Mouse (Mus musculus) lung, postnatal 4 days (tissue): ENCODE data around the gene Nkx2-2.
"Not testable (repeated sequence)": the region's sequence is repeated elsewhere in the genome, so short reads cannot be mapped to it uniquely, and the experiment has no call there.

ENCODE experiments used
- DNase-seq, 2 experiments: peaks; one replicate each; pipeline ENCODE4 v3.0.0; 2021

Gene Nkx2-2

DNA sequence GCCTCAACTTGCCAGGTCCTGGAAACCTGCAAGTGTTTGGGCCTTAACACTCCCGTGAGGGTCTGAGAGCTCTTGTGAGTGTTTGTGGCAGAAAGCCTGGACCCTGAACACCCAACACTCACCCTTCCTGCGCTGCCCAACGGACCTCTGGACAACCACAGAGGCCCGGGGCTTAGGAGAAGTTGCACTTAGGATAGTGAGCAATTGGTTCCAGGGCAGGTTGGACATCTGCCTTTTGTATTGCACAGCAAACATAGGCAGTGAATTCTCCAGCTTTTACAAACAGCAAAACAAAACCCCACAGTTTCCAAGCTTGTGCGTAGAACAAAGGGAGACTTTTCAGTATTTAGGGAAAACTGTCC lies 12.8 kb downstream of the Nkx2-2 start:
- no peak for DNase-seq

- DNase-seq, result no peak
Observed at GRCm38 (mm10) chr2:147180649-147181303, 13.3 kb downstream of the Nkx2-2 start.

GRCm38 (mm10) chr2:147178091-147179059 lies 15.7 kb downstream of the Nkx2-2 start:
- peak; percentile 66 to 77 for DNase-seq

DNA sequence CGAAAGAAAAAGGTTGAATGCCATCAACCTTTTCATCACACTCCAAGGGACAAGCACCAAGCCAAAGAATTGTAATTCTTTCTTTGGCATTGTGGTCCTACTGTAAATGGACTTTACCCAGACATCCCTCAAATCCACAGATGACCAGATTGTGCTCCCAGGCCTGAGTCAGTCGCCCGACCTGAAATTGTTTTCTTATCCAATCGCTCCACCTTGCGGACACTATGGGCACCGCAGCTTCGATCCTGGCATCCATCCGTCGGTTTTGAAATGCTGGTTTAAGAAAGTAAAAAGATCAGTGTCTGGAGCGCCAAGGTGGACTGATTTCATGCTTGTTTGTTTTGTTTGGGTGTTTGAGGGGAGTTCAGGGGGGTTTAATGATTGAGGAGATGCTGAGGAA lies 16.4 kb downstream of the Nkx2-2 start:
- peak; percentile 74 to 87 for DNase-seq

DNA sequence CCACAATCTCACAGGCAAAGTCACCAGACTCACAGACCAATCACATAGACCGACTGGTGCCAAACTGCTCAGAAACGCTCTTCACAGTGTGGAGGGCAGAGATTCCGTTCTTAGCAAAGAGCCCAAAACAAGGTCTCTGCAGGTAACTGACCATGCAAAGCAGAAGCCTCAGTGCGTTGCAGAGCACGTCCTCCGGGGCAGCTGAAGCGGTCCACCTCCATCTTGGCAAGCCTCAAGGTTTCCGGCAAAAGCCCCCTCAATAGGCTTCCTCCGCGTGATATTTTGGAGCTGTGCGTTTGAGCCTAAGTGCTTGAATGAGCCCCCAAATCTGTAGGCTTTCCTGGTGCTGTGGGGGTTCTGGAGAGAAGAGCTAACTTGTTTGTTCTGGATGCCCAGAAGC lies 18.7 kb downstream of the Nkx2-2 start:
- no peak for DNase-seq

DNA sequence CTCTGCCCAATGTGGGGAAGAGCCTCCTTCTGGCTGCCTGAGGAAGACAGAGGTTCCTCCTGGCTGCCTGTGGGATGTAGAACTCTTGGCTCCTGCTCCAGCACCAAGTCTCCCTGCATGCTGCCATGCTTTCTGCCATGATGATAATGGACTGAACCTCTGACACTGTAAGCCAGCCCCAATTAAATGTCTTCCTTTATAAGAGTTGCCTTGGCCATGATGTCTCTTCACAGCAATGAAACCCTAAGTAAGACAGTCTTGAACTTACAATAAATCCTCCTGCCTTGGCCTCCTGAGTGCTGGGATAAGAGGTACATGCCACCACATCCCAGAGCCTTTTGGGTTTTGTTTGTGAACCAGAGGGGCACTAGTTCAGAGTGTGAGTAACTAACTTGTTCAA lies 20.3 kb downstream of the Nkx2-2 start:
- DNase-seq, result no peak

DNA sequence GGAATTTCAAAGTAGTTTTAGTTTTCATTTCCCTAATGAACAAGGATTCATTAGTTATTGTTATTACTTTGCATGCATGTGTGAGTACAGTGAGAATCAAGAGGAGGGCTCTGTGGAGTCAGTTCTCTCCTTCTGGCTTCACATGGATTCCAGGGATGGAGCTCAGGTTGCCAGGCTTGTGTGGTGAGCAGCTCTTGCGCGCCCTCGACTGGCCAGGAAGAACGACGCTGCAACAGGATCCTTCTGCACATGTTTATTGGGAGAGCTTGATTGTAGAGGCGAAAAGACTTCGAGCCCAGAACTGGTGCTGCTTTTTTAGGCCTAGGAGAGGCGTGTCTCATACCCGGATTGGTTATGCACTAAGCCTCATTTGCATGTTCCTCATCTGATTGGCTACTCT lies 23.5 kb downstream of the Nkx2-2 start:
- not testable (repeated sequence) for DNase-seq

GRCm38 (mm10) chr2:147165863-147166262 lies 28.2 kb downstream of the Nkx2-2 start:
- DNase-seq, result no peak

DNA sequence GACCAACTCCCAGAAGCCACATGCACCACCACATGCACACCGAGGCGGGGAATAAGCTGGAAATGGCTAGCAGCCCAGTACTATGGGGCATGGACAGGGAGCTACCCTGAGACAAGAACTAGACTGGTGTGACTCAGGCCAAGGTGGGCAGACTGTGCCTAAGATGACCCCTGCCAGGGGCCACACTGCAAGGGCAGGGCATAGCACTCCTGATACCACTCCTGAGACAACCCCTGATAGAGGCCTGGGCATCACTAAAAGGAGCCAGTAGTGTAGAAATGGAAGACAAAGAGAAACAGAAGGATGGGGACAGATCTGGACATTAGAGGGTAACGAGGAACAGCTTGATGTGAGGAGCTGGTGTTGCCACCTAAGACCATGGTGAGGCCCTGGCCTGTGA lies 28.7 kb downstream of the Nkx2-2 start:
- no peak for DNase-seq

DNA sequence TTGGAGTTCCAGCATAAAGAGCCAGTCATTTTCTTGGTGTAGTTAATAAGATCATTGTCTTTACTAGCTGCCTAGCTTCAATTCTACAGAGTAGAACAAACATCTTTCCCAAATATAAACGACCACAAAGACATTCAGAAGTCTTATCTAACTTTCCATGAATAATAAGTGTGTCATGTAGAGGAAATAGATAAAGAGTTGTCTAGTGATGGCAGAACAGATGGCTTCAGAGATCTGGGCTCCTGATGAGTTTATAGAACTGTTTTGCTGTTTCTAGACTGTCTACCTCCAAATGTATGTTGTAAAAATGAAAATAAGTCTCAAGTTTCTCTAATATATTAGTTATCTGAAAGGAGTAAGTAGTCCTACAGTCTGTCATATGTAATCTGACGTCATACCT lies 41.5 kb downstream of the Nkx2-2 start:
- no peak for DNase-seq
